8 mouse cellular contexts compared by ENCODE assay signal in genomic region chr1:64302833-64303358, GRCm38 (mm10).
DNase-seq lines count a peak whose midpoint lies in the region; ATAC-seq and TF ChIP-seq lines count a peak whose summit lies in the region.

No protein-coding gene starts in this region.

- H3K4me2 ChIP-seq in hindbrain, embryonic 16.5 days (ENCODE audit: low read length) = peak overlapping the region; percentile 38

- WGBS in hindbrain, embryonic 16.5 days = 9% methylated on average over 10 of the region's 10 CpGs

- peak overlapping the region; percentile 12; the same call in 1 of the 2 replicates for H3K9ac ChIP-seq in ES-E14 (ENCODE audit: insufficient read depth, low read depth, low read length, poor library complexity, severe bottlenecking)
- H3K9ac ChIP-seq in hindbrain, embryonic 16.5 days (ENCODE audit: low read depth, low read length) = no peak overlapping the region; the same call in 1 of the 2 replicates

- TF ChIP-seq POLR2A in bone marrow macrophage, adult 2 months (IDR thresholded peaks at IDR 0.05; ENCODE audit: borderline replicate concordance, low read depth, low read length) = no peak

- H3K27me3 ChIP-seq in hindbrain, embryonic 16.5 days (replicated peaks; ENCODE audit: control insufficient read depth, insufficient read depth, low read length) = no peaks in the 10 kb centered on the region

- DNase-seq in ES-E14 (ENCODE audit: low read depth, low spot score) (no peak), adipocyte (ENCODE audit: low spot score) (no peak)
- DNase-seq in frontal cortex, postnatal 36 days (ENCODE audit: low spot score in 2 of 2) = peak; percentile 49 to 71
- DNase-seq in left cerebral cortex, adult 11 months (ENCODE audit: low spot score) = peak; percentile 38
- DNase-seq in lung, postnatal 36 days = peak; percentile 77
- peak; percentile 80 for DNase-seq in retina, postnatal 1 day

- TF ChIP-seq CTCF in bone marrow macrophage, adult 2 months (IDR thresholded peaks at IDR 0.05; ENCODE audit: low read depth, low read length) = no peak

- in situ Hi-C loops in ES-E14 (cut with MboI; ENCODE audit: low sequenced_read_pairs in 2 of 2, unreplicated experiment in 2 of 2) = no loop called here

- ATAC-seq in hindbrain, embryonic 16.5 days = no peak; the same call in 1 of the 2 replicates

- H3K36me3 ChIP-seq in ES-E14 (ENCODE audit: control insufficient read depth, insufficient read depth, low read length, poor library complexity, severe bottlenecking) = no peaks in the 10 kb centered on the region
- H3K36me3 ChIP-seq in hindbrain, embryonic 16.5 days (ENCODE audit: control insufficient read depth, insufficient read depth, low read length) = no peaks in the 10 kb centered on the region

- peak overlapping the region; percentile 66; the same call in 1 of the 2 replicates for H3K27ac ChIP-seq in ES-E14 (ENCODE audit: insufficient read depth, low read depth, low read length, poor library complexity, severe bottlenecking)
- peak overlapping the region; percentile 98 for H3K27ac ChIP-seq in bone marrow macrophage, adult 2 months (ENCODE audit: insufficient read depth, low read depth, low read length)
- peak overlapping the region; percentile 66 for H3K27ac ChIP-seq in hindbrain, embryonic 16.5 days (ENCODE audit: low read depth, low read length)

- H3K4me3 ChIP-seq in ES-E14 (ENCODE audit: insufficient read depth in 1 of 2, low read depth in 1 of 2, low read length in 2 of 2, poor library complexity in 1 of 2, severe bottlenecking in 1 of 2) = peak overlapping the region in 1 of 2 experiments; percentile 37; a peak in 2 of 4 replicates
- peak overlapping the region; percentile 53 for H3K4me3 ChIP-seq in bone marrow macrophage, adult 2 months (ENCODE audit: insufficient read depth, low read length)
- H3K4me3 ChIP-seq in hindbrain, embryonic 16.5 days (ENCODE audit: low read length) = peak overlapping the region; percentile 15; the same call in 1 of the 2 replicates

- no peaks in the 10 kb centered on the region for H3K9me3 ChIP-seq in ES-E14 (ENCODE audit: control insufficient read depth, insufficient read depth, low read depth, low read length)
- H3K9me3 ChIP-seq in hindbrain, embryonic 16.5 days (ENCODE audit: control insufficient read depth, low read length) = no peaks in the 10 kb centered on the region

- peaks cover 9 to 20% of the 10 kb centered on the region in 2 experiments for H3K4me1 ChIP-seq in ES-E14 (ENCODE audit: control insufficient read depth in 2 of 2, insufficient read depth in 2 of 2, low read length in 2 of 2, poor library complexity in 1 of 2)
- H3K4me1 ChIP-seq in bone marrow macrophage, adult 2 months (ENCODE audit: control insufficient read depth, insufficient read depth, low read length) = peaks cover 44% of the 10 kb centered on the region
- H3K4me1 ChIP-seq in hindbrain, embryonic 16.5 days (ENCODE audit: control insufficient read depth, insufficient read depth, low read depth, low read length) = peaks cover 14% of the 10 kb centered on the region

TF ChIP-seq in ES-E14, 5 proteins besides CTCF, POLR2A, EP300 and RAD21:
- TF ChIP-seq CHD2 (IDR thresholded peaks at IDR 0.05; ENCODE audit: low read depth, low read length) = no peak
- no peak for TF ChIP-seq MAFK (IDR thresholded peaks at IDR 0.05; ENCODE audit: insufficient read depth, low read depth, low read length)
- TF ChIP-seq ZC3H11A (IDR thresholded peaks at IDR 0.05; ENCODE audit: borderline replicate concordance, low read depth, low read length) = no peak
- peak; percentile 53; the same call in 1 of the 2 replicates for TF ChIP-seq ZNF384 (IDR thresholded peaks at IDR 0.05; ENCODE audit: low read depth, low read length)
- TF ChIP-seq HCFC1 (IDR thresholded peaks at IDR 0.05; ENCODE audit: borderline replicate concordance, insufficient read depth, low read length) = no peak

Comparison
In these comparisons a context has a peak if more than half of its experiments do, and no peak if none do; other contexts are left out.
1. DNase-seq: peak in frontal cortex, postnatal 36 days (2 of 2), left cerebral cortex, adult 11 months (single experiment), lung, postnatal 36 days (single experiment) and retina, postnatal 1 day (single experiment); none in ES-E14 (single experiment) and adipocyte (single experiment).
2. Peak in every context shown above with its lines, with median percentiles within 50 percentile points of each other: H3K27ac ChIP-seq.